Mouse (Mus musculus) MEL (cell line): Measurements from ENCODE around the gene Mbd3. TPM values are rescaled to one million over a fixed set of nuclear protein-coding genes. Genes with fewer than 3 reads are reported as not detected.

Experiments
- DNase-seq: peaks from one replicate; pipeline ENCODE4 v3.0.0; 2011; ENCODE audit warnings: low read depth, low spot score
- H3K27ac ChIP-seq: 2 replicates; pipeline ENCODE4 v1.5.1; 2012; ENCODE audit warnings: low read depth, mild to moderate bottlenecking, control low read depth, low read length, moderate library complexity; ENCODE audit not compliant: control insufficient read depth
- H3K27me3 ChIP-seq, 2 experiments: fragments of 150-350 bp in 1 of 2; sonication (generic) in 1 of 2; 2 replicates each; pipeline ENCODE4 v1.6.1; 2012; ENCODE audit warnings: low read length in 2 of 2, mild to moderate bottlenecking in 2 of 2, improper control_type of control experiment in 1 of 2, moderate library complexity in 1 of 2; ENCODE audit not compliant: insufficient read depth in 2 of 2, control insufficient read depth in 1 of 2
- H3K36me3 ChIP-seq, 2 experiments: 2 replicates each; pipeline ENCODE4 v1.6.1; 2012 to 2014; ENCODE audit warnings: low read length in 2 of 2, improper control_type of control experiment in 1 of 2, inconsistent platforms in 1 of 2, mild to moderate bottlenecking in 1 of 2; ENCODE audit not compliant: insufficient read depth in 2 of 2, control insufficient read depth in 1 of 2
- H3K4me1 ChIP-seq, 2 experiments: fragments of 150-350 bp in 1 of 2; sonication (generic) in 1 of 2; 2 replicates each; pipeline ENCODE4 v1.6.1; 2012; ENCODE audit warnings: low read length in 2 of 2, improper control_type of control experiment in 1 of 2, mild to moderate bottlenecking in 1 of 2; ENCODE audit not compliant: insufficient read depth in 2 of 2, control insufficient read depth in 1 of 2
- H3K4me3 ChIP-seq, 2 experiments: fragments of 150-350 bp in 1 of 2; sonication (generic) in 1 of 2; 2 replicates each; pipeline ENCODE4 v1.5.1; 2012; ENCODE audit warnings: low read depth in 2 of 2, low read length in 2 of 2, mild to moderate bottlenecking in 2 of 2, moderate library complexity in 2 of 2, control low read depth in 1 of 2, improper control_type of control experiment in 1 of 2; ENCODE audit not compliant: control insufficient read depth in 1 of 2, insufficient read depth in 1 of 2
- H3K79me2 ChIP-seq: 2 replicates; pipeline ENCODE4 v1.6.1; 2012; ENCODE audit warnings: mild to moderate bottlenecking, low read length, moderate library complexity; ENCODE audit not compliant: control insufficient read depth, poor library complexity, insufficient read depth
- H3K9ac ChIP-seq: 2 replicates; pipeline ENCODE4 v1.6.1; 2012; ENCODE audit warnings: low read depth, mild to moderate bottlenecking, control low read depth, low read length, moderate library complexity; ENCODE audit not compliant: control insufficient read depth, poor library complexity, severe bottlenecking
- H3K9me3 ChIP-seq: fragments of 150-350 bp; sonication (generic); replicated peaks from 2 replicates; pipeline ENCODE4 v1.6.1; 2012; ENCODE audit warnings: mild to moderate bottlenecking, low read length, improper control_type of control experiment, moderate library complexity; ENCODE audit not compliant: insufficient read depth
- BHLHE40 ChIP-seq: IDR thresholded peaks from 2 replicates; pipeline ENCODE4 v1.6.1; 2012; ENCODE audit warnings: low read depth, mild to moderate bottlenecking, inconsistent platforms, low read length, improper control_type of control experiment, borderline replicate concordance
- CHD1 ChIP-seq: IDR thresholded peaks from 2 replicates; pipeline ENCODE4 v1.6.1; 2012; ENCODE audit warnings: low read depth, mild to moderate bottlenecking, inconsistent platforms, low read length, improper control_type of control experiment
- CHD2 ChIP-seq: IDR thresholded peaks from 2 replicates; pipeline ENCODE4 v1.6.1; 2011; ENCODE audit warnings: low read length, improper control_type of control experiment
- E2F4 ChIP-seq: IDR thresholded peaks from 2 replicates; pipeline ENCODE4 v1.6.1; 2011; ENCODE audit warnings: low read depth, low read length, improper control_type of control experiment, borderline replicate concordance
- EP300 ChIP-seq, 2 experiments: IDR thresholded peaks; 2 replicates each; pipeline ENCODE4 v1.6.1; 2011; ENCODE audit warnings: improper control_type of control experiment in 2 of 2, low read length in 2 of 2, low read depth in 1 of 2, mild to moderate bottlenecking in 1 of 2
- ETS1 ChIP-seq: IDR thresholded peaks from 2 replicates; pipeline ENCODE4 v1.6.1; 2012; ENCODE audit warnings: low read depth, mild to moderate bottlenecking, inconsistent platforms, low read length, improper control_type of control experiment, moderate library complexity
- GABPA ChIP-seq: IDR thresholded peaks from 2 replicates; pipeline ENCODE4 v1.6.1; 2012; ENCODE audit warnings: low read depth, mild to moderate bottlenecking, inconsistent platforms, low read length, improper control_type of control experiment, moderate library complexity
- JUND ChIP-seq: IDR thresholded peaks from 2 replicates; pipeline ENCODE4 v1.6.1; 2011; ENCODE audit warnings: low read depth, mild to moderate bottlenecking, improper control_type of control experiment, low read length
- MAFK ChIP-seq: IDR thresholded peaks from 2 replicates; pipeline ENCODE4 v1.6.1; 2011; ENCODE audit warnings: low read depth, mild to moderate bottlenecking, low read length, improper control_type of control experiment, borderline replicate concordance
- MAX ChIP-seq: IDR thresholded peaks from 2 replicates; pipeline ENCODE4 v1.6.1; 2011; ENCODE audit warnings: low read length, improper control_type of control experiment
- MEF2A ChIP-seq: IDR thresholded peaks from 2 replicates; pipeline ENCODE4 v1.6.1; 2014; ENCODE audit warnings: low read depth, mild to moderate bottlenecking, inconsistent platforms, low read length, improper control_type of control experiment; ENCODE audit not compliant: poor library complexity, insufficient replicate concordance, severe bottlenecking; ENCODE audit errors: extremely low read depth
- MXI1 ChIP-seq: IDR thresholded peaks from 2 replicates; pipeline ENCODE4 v1.6.1; 2011; ENCODE audit warnings: mild to moderate bottlenecking, low read depth, low read length, improper control_type of control experiment
- MYB ChIP-seq: IDR thresholded peaks from 2 replicates; pipeline ENCODE4 v1.6.1; 2011; ENCODE audit warnings: mild to moderate bottlenecking, low read depth, low read length, improper control_type of control experiment
- MYC ChIP-seq: IDR thresholded peaks from 2 replicates; pipeline ENCODE4 v1.6.1; 2011; ENCODE audit warnings: low read depth, mild to moderate bottlenecking, low read length, improper control_type of control experiment, moderate library complexity
- NELFE ChIP-seq: IDR thresholded peaks from 2 replicates; pipeline ENCODE4 v1.6.1; 2011; ENCODE audit warnings: low read depth, low read length, improper control_type of control experiment
- NRF1 ChIP-seq: IDR thresholded peaks from 2 replicates; pipeline ENCODE4 v1.6.1; 2014; ENCODE audit warnings: low read depth, mild to moderate bottlenecking, inconsistent platforms, low read length, improper control_type of control experiment, moderate library complexity; ENCODE audit not compliant: poor library complexity, insufficient read depth, severe bottlenecking
- POLR2A ChIP-seq, 2 experiments: IDR thresholded peaks; 2 replicates each; pipeline ENCODE4 v1.6.1; 2011 to 2012; ENCODE audit warnings: low read length in 2 of 2, mild to moderate bottlenecking in 2 of 2, control low read depth in 1 of 2, improper control_type of control experiment in 1 of 2, low read depth in 1 of 2, moderate library complexity in 1 of 2; ENCODE audit not compliant: control insufficient read depth in 1 of 2, insufficient read depth in 1 of 2, poor library complexity in 1 of 2
- POLR2AphosphoS5 ChIP-seq: IDR thresholded peaks from 2 replicates; pipeline ENCODE4 v1.6.1; 2012; ENCODE audit warnings: low read depth, borderline replicate concordance, mild to moderate bottlenecking, inconsistent platforms, low read length, moderate library complexity, mixed read lengths
- SIN3A ChIP-seq: IDR thresholded peaks from 2 replicates; pipeline ENCODE4 v1.6.1; 2012; ENCODE audit warnings: low read length, improper control_type of control experiment, inconsistent platforms
- SMC3 ChIP-seq: IDR thresholded peaks from 2 replicates; pipeline ENCODE4 v1.6.1; 2011; ENCODE audit warnings: low read depth, low read length, improper control_type of control experiment
- TAL1 ChIP-seq: IDR thresholded peaks from 2 replicates; pipeline ENCODE4 v1.6.1; 2012; ENCODE audit warnings: mild to moderate bottlenecking, inconsistent platforms, low read length, moderate library complexity, mixed read lengths
- TBP ChIP-seq: IDR thresholded peaks from 2 replicates; pipeline ENCODE4 v1.8.0; 2011; ENCODE audit warnings: low read depth, low read length, improper control_type of control experiment
- UBTF ChIP-seq: IDR thresholded peaks from 2 replicates; pipeline ENCODE4 v1.6.1; 2012; ENCODE audit warnings: low read depth, mild to moderate bottlenecking, inconsistent platforms, low read length, improper control_type of control experiment, moderate library complexity, borderline replicate concordance; ENCODE audit not compliant: insufficient read depth
- USF1 ChIP-seq: IDR thresholded peaks from 2 replicates; pipeline ENCODE4 v1.6.1; 2014; ENCODE audit warnings: low read depth, mild to moderate bottlenecking, inconsistent platforms, low read length, improper control_type of control experiment, moderate library complexity
- USF2 ChIP-seq, 2 experiments: IDR thresholded peaks; 2 replicates each; pipeline ENCODE4 v1.6.1; 2011 to 2012; ENCODE audit warnings: improper control_type of control experiment in 2 of 2, low read length in 2 of 2, borderline replicate concordance in 1 of 2, inconsistent platforms in 1 of 2, low read depth in 1 of 2, mild to moderate bottlenecking in 1 of 2; ENCODE audit not compliant: insufficient read depth in 1 of 2
- ZMIZ1 ChIP-seq: IDR thresholded peaks from 2 replicates; pipeline ENCODE4 v1.6.1; 2012; ENCODE audit warnings: low read depth, mild to moderate bottlenecking, inconsistent platforms, low read length, improper control_type of control experiment, moderate library complexity
- polyA plus RNA-seq, 2 experiments: library from polyadenylated mRNA; stranded (reverse) in 1 of 2; unstranded in 1 of 2; fragments of >175 nt in 1 of 2; fragments of >200 nt in 1 of 2; gene quantifications; 2 replicates each; pipeline versions ENCODE4 v1.2.1 to v1.2.4; 2012; ENCODE audit warnings: low replicate concordance in 2 of 2, low read depth in 1 of 2; ENCODE audit not compliant: insufficient read length in 2 of 2, insufficient read depth in 1 of 2, missing spikeins in 1 of 2
- total RNA-seq: library from RNA; depleted of rRNA; stranded (reverse); fragments of 300-350 nt; gene quantifications from 2 replicates; pipeline ENCODE4 v1.2.3, GENCODE M21; 2012

Mbd3 gene
- total and polyA plus RNA-seq, 3 experiments = 81.4 to 289 TPM; not detected in 1

GRCm38 (mm10) chr10:80407924-80408323, 8.6 kb upstream of the Mbd3 start:
- H3K4me3 ChIP-seq = peak overlapping the region in 1 of 2 experiments; percentile 72; a peak in 3 of 4 replicates
- no peak for DNase-seq
- TF ChIP-seq TAL1 (no peak), SIN3A (peak; percentile 52; the same call in 1 of the 2 replicates), MYC (peak; percentile 42; the same call in 1 of the 2 replicates), MXI1 (peak; percentile 88), NELFE (no peak), CHD2 (no peak), E2F4 (no peak), USF1 (peak; percentile 58; the same call in 1 of the 2 replicates), MAX (peak; percentile 74), GABPA (no peak), USF2 (IDR thresholded peaks at IDR 0.05; ENCODE audit: borderline replicate concordance in 1 of 2, insufficient read depth in 1 of 2, low read depth in 1 of 2, low read length in 2 of 2) (no peak), SMC3 (no peak), JUND (no peak), ETS1 (no peak), POLR2A (IDR thresholded peaks at IDR 0.05; ENCODE audit: control insufficient read depth in 1 of 2, insufficient read depth in 1 of 2, low read depth in 1 of 2, low read length in 2 of 2, poor library complexity in 1 of 2) (no peak), MAFK (no peak), MEF2A (no peak), ZMIZ1 (no peak)
- TF ChIP-seq, all 39 proteins: peak for 5
- H3K9ac ChIP-seq = peak overlapping the region; percentile 85
- H3K27ac ChIP-seq = peak overlapping the region; percentile 95
- H3K9me3 ChIP-seq = no peaks in the 10 kb centered on the region
- H3K79me2 ChIP-seq = peaks cover 30% of the 10 kb centered on the region
- peaks cover under 1 to 7% of the 10 kb centered on the region in 2 experiments; a peak in 3 of 4 replicates for H3K36me3 ChIP-seq
- H3K27me3 ChIP-seq = no peaks in the 10 kb centered on the region
- H3K4me1 ChIP-seq = peaks cover 2 to 24% of the 10 kb centered on the region in 2 experiments; a peak in 3 of 4 replicates

DNA sequence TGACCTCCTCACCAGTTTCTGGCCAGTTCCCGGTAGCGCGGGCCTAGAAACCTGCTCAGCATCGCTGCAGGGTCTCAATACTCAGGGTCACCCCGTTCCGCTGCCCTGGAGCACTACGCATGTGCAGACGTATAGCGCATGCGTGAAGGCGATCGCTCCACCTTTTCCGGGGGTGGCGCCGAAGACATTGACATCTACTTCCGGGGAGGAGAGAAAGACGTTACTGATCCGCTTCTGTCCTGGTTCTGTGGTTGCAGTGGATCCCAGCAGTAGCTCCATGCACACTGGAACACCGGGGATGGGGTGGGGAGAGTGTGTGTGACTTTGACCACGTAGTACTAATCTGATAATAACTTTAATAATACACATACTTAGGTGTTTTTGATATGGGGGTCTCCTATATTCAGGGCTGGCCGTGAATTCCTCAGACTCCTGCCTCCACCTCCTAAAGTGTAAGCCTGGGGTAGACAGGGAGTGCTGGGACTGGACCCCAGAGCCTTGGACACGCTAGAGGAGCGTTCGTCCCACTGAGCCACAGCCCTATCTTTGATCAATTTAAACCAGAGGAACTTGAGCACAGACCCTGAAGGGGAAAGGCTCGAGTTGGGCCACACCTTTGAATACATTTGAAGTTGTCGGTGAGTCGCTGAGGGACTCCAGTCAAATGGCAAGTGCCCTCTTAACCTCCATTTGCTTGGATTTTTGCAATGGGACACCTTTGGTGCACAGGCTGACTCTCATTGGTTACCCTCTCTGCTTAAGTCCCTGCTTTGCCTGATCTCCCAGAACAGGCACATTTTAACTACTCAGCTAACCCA, 7.5 kb upstream of the Mbd3 start, which contains the start of gene Uqcr11:
Gene Uqcr11 (minus strand): TSS at position 147 of the 818 bp plus-strand sequence.
- no peaks in the 10 kb centered on the region for H3K27me3 ChIP-seq
- H3K4me3 ChIP-seq = peak within 1 kb of the TSS; percentile 85 to 89
- peak within 1 kb of the TSS; percentile 95 for H3K27ac ChIP-seq
- peak within 1 kb of the TSS; percentile 88 for H3K9ac ChIP-seq
- H3K79me2 ChIP-seq = peaks cover 30% of the 10 kb centered on the region
- peak; percentile 95 for DNase-seq
- peaks cover 3 to 7% of the 10 kb centered on the region in 2 experiments; a peak in 3 of 4 replicates for H3K36me3 ChIP-seq
- peaks cover 2 to 24% of the 10 kb centered on the region in 2 experiments; a peak in 3 of 4 replicates for H3K4me1 ChIP-seq
- H3K9me3 ChIP-seq = no peaks in the 10 kb centered on the region
- no peak for TF ChIP-seq TAL1
- no peak for TF ChIP-seq MYB
- peak; percentile 98 for TF ChIP-seq NELFE
- no peak for TF ChIP-seq MEF2A
- peak; percentile 90 for TF ChIP-seq ZMIZ1
- peak; percentile 75 for TF ChIP-seq MXI1
- 0 out of 2 replicates have a peak, but pooled peaks have one; percentile 13 for TF ChIP-seq MAX
- TF ChIP-seq BHLHE40 = no peak
- peak; percentile 58; the same call in 1 of the 2 replicates for TF ChIP-seq MYC
- TF ChIP-seq UBTF = no peak
- TF ChIP-seq POLR2A (IDR thresholded peaks at IDR 0.05; ENCODE audit: control insufficient read depth in 1 of 2, insufficient read depth in 1 of 2, low read depth in 1 of 2, low read length in 2 of 2, poor library complexity in 1 of 2) = peak; percentile 84 to 98
- no peak for TF ChIP-seq POLR2AphosphoS5
- TF ChIP-seq EP300 (IDR thresholded peaks at IDR 0.05; ENCODE audit: low read depth in 1 of 2, low read length in 2 of 2) = no peak
- TF ChIP-seq SIN3A = peak; percentile 81
- 0 out of 2 replicates have a peak, but pooled peaks have one; percentile 85 for TF ChIP-seq CHD1
- TF ChIP-seq NRF1 = peak; percentile 85
- TF ChIP-seq TBP = peak; percentile 93
- no peak for TF ChIP-seq E2F4
